22 mouse cellular contexts compared by ENCODE assay signal in the genomic region with DNA sequence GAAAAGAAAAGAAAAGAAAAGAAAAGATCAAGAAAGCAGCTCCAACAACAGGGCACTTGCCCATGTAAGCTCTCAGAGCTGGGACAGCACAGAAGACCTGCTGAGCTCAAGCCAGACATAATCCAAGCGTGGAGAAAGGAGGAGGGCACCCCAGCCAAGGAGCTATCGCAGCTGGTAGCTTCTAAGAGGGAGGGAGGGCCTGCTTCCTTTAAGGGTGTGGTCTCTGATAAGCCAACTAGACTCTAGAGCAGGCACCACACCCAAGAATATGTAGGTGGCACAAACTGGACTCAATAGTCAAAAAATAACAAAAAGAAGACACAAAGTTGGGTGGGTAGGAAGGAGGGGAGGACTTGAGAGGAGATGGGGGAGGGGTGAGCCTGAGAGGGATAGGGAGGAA.
A peak's percentile ranks its signal among the peaks of the same experiment; 100 is the strongest.
DNase-seq lines count a peak whose midpoint lies in the region; ATAC-seq lines count a peak whose summit lies in the region.
"Had no signal": no experiment of that assay in that cellular context is flagged by ENCODE, and none has a peak within 500 bp of the region (broad histone marks: within the 10 kb centered on the region; RNA-seq: fewer than 3 reads in every experiment).

No protein-coding gene starts in this region.

- H3K4me1 ChIP-seq in erythroblast, embryonic 14.5 days (ENCODE audit: control insufficient read depth): peaks cover 95% of the 10 kb centered on the region
- H3K4me1 ChIP-seq in liver, embryonic 13.5 days (replicated peaks): peaks cover 81% of the 10 kb centered on the region

- no peaks in the 10 kb centered on the region for H3K27me3 ChIP-seq in erythroblast, embryonic 14.5 days (ENCODE audit: control insufficient read depth)
- no peaks in the 10 kb centered on the region for H3K27me3 ChIP-seq in liver, embryonic 13.5 days
- H3K27me3 ChIP-seq: forebrain, embryonic 12.5 days; hindbrain, embryonic 15.5 days; kidney, embryonic 15.5 days; lung, embryonic 15.5 days; midbrain, embryonic 12.5 days had no signal

- peaks cover 27% of the 10 kb centered on the region for H3K36me3 ChIP-seq in erythroblast, embryonic 14.5 days (ENCODE audit: control insufficient read depth)
- no peaks in the 10 kb centered on the region for H3K36me3 ChIP-seq in liver, embryonic 13.5 days
- H3K36me3 ChIP-seq: embryonic facial prominence, embryonic 10.5 days; forebrain, embryonic 12.5 days; heart, embryonic 10.5 days; hindbrain, embryonic 15.5 days; kidney, embryonic 15.5 days; lung, embryonic 15.5 days; midbrain, embryonic 12.5 days had no signal

- WGBS in liver, embryonic 13.5 days (ENCODE audit: insufficient replicate concordance): 10% methylated on average over 2 of the region's 2 CpGs

- H3K9ac ChIP-seq in liver, embryonic 13.5 days: peak overlapping the region; percentile 55
- H3K9ac ChIP-seq: forebrain, embryonic 12.5 days; hindbrain, embryonic 15.5 days; kidney, embryonic 15.5 days; lung, embryonic 15.5 days; midbrain, embryonic 12.5 days had no signal

- H3K4me2 ChIP-seq in liver, embryonic 13.5 days: peak overlapping the region; percentile 52
- H3K4me2 ChIP-seq: forebrain, embryonic 12.5 days; hindbrain, embryonic 15.5 days; kidney, embryonic 15.5 days; lung, embryonic 15.5 days; midbrain, embryonic 12.5 days had no signal

- H3K27ac ChIP-seq in liver, embryonic 13.5 days: peak overlapping the region; percentile 94
- H3K27ac ChIP-seq: embryonic facial prominence, embryonic 10.5 days; forebrain, embryonic 12.5 days; heart, embryonic 10.5 days; hindbrain, embryonic 15.5 days; kidney, embryonic 15.5 days; left cerebral cortex, adult 2 months; lung, embryonic 15.5 days; macrophage; midbrain, embryonic 12.5 days had no signal

- peaks cover 7% of the 10 kb centered on the region for H3K9me3 ChIP-seq in erythroblast, embryonic 14.5 days (ENCODE audit: control insufficient read depth, low read length)
- H3K9me3 ChIP-seq in liver, embryonic 13.5 days (replicated peaks): 0 out of 2 replicates have a peak, but pooled peaks cover 3% of the 10 kb centered on the region
- H3K9me3 ChIP-seq: embryonic facial prominence, embryonic 10.5 days; forebrain, embryonic 12.5 days; heart, embryonic 10.5 days; hindbrain, embryonic 15.5 days; kidney, embryonic 15.5 days; lung, embryonic 15.5 days; midbrain, embryonic 12.5 days had no signal

- H3K4me3 ChIP-seq in erythroblast, embryonic 14.5 days (replicated peaks): peak overlapping the region; percentile 33
- 0 out of 2 replicates have a peak overlapping the region, but pooled peaks have one; percentile 1 for H3K4me3 ChIP-seq in liver, embryonic 13.5 days (replicated peaks)
- H3K4me3 ChIP-seq: embryonic facial prominence, embryonic 10.5 days; forebrain, embryonic 12.5 days; heart, embryonic 10.5 days; hindbrain, embryonic 15.5 days; kidney, embryonic 15.5 days; left cerebral cortex, adult 2 months; lung, embryonic 15.5 days; midbrain, embryonic 12.5 days had no signal

- peak; percentile 8 to 43 for DNase-seq in spleen, postnatal 36 days (ENCODE audit: low spot score in 2 of 2)
- DNase-seq in spleen, postnatal 14 days (ENCODE audit: low spot score in 2 of 2): no peak
- DNase-seq in liver, embryonic 13.5 days: no peak
- DNase-seq in frontal cortex, postnatal 14 days (ENCODE audit: low spot score in 2 of 2): no peak
- no peak for DNase-seq in layer of hippocampus, adult 8-10 months (ENCODE audit: low spot score in 2 of 2)
- DNase-seq in thymus, postnatal 0 days (ENCODE audit: low spot score): no peak
- DNase-seq: adrenal gland, adult 8-10 months; cerebellum, adult 9-11 months; gastrocnemius, postnatal 10 days; kidney, postnatal 36 days; thymus, postnatal 36 days had no signal

- peak; percentile 78 for ATAC-seq in liver, embryonic 13.5 days (ENCODE audit: low read depth)
- ATAC-seq in megakaryocyte-erythroid progenitor cell, adult 5-6 weeks (replicated peaks; ENCODE audit: low FRiP score, low TSS enrichment, poor library complexity, severe bottlenecking): peak; percentile 63

Comparison
In these comparisons a context has a peak if more than half of its experiments do, and no peak if none do; other contexts are left out.
1. DNase-seq: peak in spleen, postnatal 36 days (2 of 2); none in spleen, postnatal 14 days (0 of 2), liver, embryonic 13.5 days (single experiment), frontal cortex, postnatal 14 days (0 of 2), layer of hippocampus, adult 8-10 months (0 of 2) and thymus, postnatal 0 days (single experiment).